Mouse (Mus musculus): ENCODE data around the gene Sarm1. TPM values are rescaled to one million over a fixed set of nuclear protein-coding genes. Genes with fewer than 3 reads are reported as not detected.

The Sarm1 gene
- total RNA-seq, 4 experiments from 2014 or later = 0.40 to 0.77 (median 0.49) TPM

DNA sequence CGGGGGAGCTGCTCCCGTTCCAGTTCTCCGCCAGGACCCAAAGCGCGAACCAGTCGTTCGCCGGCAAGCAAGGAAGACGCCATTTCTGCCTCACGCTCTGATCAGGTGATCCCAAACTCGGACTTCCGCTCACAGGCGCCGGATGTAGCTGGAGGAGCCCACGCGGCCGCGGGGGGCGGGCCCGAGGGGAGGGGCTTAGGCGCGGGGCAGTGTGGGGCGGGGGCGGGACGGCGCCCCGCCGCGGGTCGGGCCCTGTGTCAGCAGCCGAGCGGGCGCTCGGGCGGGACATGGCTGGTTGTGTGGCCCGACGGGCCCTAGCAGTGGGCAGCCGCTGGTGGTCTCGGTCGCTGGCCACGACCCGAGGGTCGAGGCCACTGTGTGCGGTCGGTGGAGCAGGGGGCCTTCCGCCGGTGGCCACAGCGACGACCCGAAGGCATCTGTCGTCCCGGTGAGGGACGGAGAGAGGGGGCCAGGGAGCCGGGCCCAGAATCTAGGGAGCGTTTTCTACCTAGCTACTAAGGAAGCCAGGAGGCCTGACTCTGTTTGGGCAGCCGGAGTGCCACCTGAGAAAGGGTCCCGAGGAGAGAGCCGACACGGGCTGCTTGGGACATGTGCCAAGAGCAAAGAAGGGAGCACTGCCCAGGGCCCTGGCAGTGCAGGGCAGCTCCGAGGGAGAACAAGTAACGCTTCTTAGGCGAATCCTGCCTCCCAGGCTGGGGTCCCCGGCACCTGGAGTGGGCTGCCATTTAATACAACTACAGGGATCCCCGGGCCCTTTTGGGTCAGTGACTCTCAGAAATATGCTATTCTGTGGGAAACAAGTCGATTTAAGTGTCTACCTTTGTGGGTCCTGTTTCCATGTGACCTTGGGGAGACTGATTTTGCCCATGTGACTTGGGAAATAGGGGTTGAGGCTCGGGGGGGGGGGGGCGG lies 14.7 kb upstream of the Sarm1 start, which contains the start of the genes Tmem199 and Poldip2:
Tmem199 (minus strand) TSS at position 148 of the 933 bp plus-strand sequence.
Poldip2 (plus strand) TSS at position 169 of the 933 bp plus-strand sequence.
- DNase-seq (ENCODE audit: low spot score in 2 of 2) = peak; percentile 78 to 86

DNA sequence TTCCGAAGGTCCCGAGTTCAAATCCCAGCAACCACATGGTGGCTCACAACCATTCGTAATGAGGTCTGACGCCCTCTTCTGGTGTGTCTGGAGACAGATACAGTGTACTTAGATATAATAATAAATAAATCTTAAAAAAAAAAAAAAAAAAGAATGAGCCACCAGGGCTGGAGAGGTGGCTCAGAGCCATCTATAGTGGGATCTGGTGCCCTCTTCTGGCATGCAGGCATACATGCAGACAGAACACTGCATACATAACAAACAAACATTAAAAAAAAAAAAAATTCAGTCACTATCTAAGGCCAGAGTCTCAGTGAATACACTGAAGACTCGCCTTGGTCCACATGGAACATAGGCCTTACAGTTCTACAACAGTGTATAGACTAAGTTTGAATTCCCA lies 11.6 kb upstream of the Sarm1 start:
- no peak for DNase-seq (ENCODE audit: low spot score in 2 of 2)

DNA sequence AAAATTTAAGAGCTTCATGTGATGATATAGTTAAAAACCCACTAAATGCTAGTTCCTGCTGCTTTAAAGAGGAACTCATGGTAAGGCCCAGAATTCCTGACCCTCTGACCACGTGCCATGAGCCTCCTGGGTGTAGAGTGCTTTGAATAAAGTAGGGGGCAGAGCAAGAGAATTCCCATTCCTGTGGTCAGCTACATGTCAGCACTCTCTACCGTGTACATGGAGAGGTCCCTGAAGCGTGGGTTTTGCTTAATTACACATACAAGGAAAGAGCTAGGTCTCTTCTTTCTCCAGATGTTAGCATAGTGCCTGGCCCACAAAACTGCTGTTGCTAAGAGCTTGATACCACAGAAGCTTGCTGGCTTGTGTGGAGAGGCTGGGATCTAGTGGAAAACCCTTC lies 7.9 kb upstream of the Sarm1 start:
- no peak for DNase-seq (ENCODE audit: low spot score in 2 of 2)

DNA sequence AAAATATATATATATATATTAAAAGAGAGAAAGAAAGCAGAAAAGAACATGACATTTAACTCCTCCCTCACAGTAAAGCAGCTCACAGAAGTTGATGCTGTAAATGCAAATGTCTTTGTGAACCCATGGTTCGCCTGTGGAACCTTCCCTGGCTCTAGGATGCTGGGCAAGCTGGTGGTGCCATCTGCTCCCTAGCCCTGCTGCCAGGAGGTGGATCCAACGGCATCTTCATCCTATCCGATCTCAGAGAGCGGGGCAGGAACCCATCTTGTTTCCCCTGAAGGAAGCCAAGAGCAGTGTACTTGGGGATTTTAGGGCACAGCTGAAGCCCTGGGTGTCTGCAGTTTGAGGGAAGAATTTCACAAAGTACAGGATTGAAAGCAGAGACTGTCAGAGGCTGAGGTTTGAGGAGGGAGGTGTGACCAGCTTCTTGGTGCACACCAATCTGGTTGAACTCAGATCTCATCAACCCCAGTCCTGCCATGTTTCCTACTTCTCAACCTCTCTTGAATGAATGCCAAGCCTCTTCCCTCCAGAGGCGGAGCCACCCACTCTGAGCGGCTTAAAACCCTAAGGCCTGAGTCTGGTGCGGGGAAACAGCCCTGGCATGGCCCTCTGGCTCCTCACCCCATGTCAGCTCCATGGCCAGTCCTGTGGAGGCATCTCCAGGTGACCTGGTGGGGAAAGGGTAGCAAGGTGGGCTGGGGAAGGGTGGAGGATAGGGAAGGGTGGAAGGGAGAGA lies 5.5 kb upstream of the Sarm1 start, which contains the start of gene Sebox:
Sebox (plus strand) TSS at position 539 of the 742 bp plus-strand sequence.
- no peak for DNase-seq (ENCODE audit: low spot score in 2 of 2)

DNA sequence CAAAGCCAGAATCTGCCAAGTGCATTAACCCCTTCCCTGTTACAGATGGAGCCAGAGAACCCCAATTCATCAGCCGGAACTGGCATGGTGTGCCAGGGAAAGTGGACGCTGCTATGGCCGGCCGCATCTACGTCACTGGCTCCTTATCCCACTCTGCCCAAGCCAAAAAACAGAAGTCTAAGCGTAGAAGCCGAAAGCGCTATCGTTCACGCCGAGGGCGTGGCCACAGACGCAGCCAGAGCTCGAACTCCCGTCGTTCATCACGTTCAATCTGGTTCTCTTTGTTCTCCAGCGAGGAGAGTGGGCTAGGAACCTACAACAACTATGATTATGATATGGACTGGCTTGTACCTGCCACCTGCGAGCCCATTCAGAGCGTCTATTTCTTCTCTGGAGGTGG lies 4.0 kb upstream of the Sarm1 start:
- DNase-seq (ENCODE audit: low spot score in 2 of 2) = no peak

DNA sequence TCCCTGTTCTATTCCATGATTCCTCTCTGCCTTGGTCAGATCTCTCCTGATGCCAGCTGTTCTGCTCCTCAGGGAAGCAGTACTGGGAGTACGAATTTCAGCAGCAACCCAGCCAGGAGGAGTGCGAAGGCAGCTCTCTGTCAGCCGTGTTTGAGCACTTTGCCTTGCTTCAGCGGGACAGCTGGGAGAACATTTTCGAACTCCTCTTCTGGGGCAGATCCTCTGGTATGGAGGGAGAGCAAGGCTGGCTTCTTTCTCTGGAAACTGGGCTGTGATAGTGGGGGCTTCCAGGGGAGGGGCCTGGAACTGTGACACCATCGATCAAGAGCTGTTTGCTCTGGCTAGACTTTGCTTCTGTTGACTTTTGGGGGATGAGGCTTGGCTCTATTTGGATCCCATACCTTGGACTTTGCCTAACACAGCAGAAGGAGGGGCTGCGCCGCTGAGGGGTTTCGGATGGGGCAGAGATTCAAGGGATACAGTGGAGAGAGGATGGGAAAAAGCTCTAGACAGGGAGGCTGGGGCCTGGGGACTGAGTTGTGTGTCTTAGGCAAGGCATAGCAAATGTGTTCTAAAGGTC lies 3.2 kb upstream of the Sarm1 start:
- DNase-seq (ENCODE audit: low spot score in 2 of 2) = no peak

DNA sequence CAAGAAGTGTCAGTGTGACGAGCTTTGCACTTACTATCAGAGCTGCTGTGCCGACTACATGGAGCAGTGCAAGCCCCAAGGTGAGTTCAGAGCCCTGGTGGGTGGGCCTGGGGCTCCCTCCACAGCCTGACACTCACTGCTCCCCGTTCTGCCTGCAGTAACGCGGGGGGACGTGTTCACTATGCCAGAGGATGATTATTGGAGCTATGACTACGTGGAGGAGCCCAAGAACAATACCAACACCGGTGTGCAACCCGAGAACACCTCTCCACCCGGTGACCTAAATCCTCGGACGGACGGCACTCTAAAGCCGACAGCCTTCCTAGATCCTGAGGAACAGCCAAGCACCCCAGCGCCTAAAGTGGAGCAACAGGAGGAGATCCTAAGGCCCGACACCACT lies 2.0 kb upstream of the Sarm1 start:
- no peak for DNase-seq (ENCODE audit: low spot score in 2 of 2)

DNA sequence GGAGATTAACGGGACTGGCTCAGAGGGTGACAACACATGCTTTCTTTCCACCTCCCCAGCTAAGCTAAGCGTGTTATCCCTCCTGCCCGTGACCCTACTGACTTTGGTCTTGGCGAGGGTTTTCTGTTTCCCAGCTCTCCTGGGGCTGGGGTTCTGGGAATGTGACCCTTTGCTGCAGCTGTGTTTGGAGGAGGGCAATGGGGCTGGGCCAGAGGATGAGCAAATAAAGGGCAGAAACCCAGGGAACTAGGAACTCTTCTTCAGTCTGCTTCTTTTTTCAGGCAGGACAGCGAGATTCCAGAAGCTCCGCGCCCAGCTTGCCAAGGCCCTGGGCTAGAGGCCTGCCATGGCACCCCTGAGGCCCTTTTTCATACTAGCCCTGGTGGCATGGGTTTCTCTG lies 1.4 kb upstream of the Sarm1 start, which contains the start of gene Vtn:
Vtn (plus strand) TSS at position 88 of the 400 bp plus-strand sequence.
- peak; percentile 41 to 61 for DNase-seq (ENCODE audit: low spot score in 2 of 2)

DNA sequence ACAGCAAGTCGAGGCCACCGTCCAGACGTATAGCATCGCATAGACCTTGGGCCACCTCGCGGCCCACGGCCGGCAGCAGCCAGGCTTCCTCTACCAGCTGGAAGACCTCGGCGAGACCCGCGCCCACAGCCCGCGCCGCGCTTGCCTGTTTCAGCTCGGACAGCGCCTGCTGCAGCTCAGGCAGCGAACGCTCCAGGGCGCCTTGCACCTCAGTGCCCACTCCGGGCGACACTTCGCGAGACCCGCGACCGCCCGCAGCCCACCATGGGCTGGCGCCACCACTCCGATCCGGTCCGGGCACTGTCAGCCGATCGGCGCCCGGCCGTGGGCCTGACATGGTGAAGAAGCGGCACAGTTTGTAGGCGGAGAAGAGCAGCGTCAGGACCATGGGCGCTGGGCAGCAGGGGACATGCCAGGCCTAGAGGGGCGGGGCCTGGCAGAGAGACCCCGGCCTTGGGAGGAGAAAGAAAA lies 448 bp downstream of the Sarm1 start:
- DNase-seq (ENCODE audit: low spot score in 2 of 2) = no peak

DNA sequence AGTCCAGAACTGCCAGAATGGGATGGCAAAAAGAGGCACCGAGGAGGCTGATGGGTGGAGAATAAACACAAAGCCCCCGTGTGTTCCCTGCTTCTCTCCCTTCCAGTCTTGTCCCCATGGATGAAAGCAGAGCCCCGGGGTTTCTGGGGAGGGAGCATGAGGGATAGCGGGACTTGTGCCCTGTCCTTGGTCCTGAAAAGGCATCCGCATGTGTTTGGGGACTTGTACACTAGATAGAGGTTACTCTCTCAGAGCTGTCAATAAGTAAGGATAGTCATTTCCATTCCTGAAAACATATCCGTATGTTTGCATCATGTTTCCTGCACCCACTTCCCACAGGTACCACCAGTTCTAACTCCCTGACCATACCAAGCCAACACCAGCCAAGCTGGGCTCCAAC lies 1.6 kb downstream of the Sarm1 start:
- no peak for DNase-seq (ENCODE audit: low spot score in 2 of 2)

DNA sequence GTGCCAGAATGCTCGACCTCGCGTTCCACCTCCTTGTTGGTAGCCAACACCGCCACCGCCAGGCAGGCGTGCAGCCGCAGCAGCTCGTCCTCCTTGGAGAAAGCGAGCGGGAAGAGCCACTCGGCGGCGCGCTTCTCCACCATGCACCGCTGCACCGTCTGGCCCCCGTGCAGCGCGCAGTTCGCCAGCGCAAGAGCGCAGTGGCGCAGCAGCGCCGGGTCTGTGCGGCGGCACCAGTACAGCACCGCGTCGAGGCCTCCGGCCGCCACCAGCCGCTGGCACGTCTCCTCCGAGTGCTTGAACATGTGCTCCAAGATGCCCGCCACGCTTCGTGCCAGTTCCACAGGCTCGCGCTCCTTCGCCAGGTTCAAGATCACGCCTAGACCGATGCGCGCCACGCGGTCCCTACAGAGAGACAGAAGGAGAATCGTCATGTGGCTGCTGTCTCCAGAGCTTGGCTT lies 6.7 kb downstream of the Sarm1 start:
- DNase-seq (ENCODE audit: low spot score in 2 of 2) = no peak

DNA sequence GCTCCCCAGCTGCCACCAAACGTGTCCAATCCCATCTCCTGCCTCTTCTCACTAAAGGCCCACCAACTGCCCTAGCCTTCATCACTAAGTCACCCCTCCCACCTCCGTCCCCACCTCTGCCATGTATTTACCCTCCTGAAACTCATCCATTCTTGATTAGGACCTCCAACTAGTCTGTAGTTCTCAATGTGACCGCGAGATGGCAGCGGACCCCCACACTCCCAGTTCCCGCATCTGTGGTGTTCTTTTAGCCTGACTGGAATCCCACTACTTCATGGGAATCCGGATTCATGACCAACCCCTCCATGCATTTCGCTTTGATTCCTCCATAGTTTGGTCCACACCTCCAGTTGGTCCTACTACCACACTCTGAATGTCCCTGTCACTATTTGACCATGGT lies 9.4 kb downstream of the Sarm1 start:
- DNase-seq (ENCODE audit: low spot score in 2 of 2) = peak; percentile 41 to 44

DNA sequence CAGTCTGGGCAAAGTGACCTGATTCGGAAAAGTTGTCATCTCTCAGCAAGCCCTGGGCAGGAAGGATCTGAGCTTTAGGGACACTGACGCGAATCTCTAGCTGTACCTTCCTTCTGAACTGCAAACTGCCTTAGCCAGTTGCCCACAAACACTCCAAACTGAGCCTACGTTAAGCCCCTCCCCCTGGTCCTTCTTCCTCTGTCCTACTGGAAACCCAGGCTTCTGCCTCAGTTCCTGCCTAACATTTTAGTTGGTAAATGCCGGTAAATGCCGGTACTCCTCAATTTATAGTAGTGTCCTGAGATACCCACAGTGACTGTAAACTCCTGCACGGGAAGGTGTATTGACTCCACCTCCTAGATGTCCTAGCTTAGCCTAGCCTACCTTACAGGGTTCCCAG lies 13.9 kb downstream of the Sarm1 start:
- no peak for DNase-seq (ENCODE audit: low spot score in 2 of 2)

DNA sequence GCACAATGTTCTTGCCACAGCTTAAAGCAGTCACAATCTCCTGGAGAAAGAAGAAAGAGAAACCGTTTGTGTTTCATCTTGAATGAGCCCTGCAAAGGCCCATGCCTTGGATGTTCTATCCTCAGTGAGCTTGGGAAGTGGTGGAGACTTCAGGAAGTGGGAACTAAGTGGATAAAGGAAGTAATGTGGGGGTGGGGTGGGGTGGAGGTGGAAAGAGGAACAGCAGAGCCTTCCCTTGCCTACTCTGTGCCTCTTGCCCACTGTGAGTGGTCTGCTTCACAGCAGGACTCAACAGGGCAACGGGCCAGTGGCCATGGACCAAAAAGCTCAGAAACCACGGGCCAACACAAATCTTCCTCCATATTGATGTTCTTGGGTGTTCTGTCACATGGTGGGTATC lies 22.3 kb downstream of the Sarm1 start:
- no peak for DNase-seq (ENCODE audit: low spot score in 2 of 2)

DNA sequence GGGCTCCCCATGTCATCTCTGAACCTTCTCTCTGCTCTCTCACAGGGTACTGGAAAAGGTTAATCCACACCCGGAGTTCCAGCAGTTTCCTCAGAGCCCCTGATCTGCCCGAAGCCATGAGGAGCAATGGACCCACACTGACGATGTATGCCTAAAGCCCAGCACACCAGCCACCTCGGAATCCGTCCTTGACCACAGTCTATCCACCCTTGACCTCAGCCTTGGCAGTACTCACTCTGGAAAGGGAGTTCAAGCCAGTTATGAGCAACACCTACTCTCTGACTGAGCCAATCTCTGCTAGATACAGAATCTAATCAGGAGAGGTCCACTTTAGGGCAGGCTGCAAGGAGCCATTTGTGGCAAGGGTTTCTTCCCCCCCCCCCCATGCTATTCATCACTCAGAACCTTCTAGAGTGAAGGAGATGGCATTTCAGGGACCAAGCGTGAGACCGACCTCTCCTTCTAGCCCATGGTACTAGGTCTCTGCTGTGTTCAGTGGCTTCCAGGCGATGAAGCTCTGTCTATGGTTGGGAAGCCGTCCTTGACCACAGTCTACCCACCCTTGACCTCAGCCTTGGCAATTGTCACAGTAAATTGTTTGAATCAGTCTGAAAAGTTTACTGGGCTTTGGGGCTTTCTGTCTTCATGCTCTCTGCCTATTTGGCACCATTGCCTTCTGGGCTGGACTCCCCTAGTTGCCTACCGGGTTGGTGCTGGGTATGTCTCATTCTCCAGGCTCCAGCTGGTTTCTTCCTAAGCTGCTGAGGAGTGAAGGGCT lies 26.0 kb downstream of the Sarm1 start:
- no peak for DNase-seq (ENCODE audit: low spot score in 2 of 2)

DNA sequence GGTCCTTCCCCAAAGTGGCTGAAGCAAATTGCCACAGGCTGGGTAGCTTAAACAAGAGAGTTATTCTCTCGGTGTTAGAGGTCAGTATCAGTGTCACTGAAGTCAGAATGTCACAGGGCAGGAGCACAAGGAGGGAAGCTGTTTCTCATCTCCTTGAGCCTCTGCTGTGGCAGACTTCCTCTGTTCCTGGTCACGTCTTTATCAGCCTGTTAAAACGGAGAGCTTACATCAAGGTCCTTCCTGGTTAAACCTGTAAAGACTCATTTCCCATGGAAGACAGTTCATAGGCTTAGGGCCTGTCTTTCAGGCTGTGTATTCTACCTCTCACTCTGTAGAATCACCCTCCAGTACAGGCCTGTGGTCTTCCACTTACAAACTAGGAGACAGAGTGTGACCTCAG lies 29.6 kb downstream of the Sarm1 start:
- DNase-seq (ENCODE audit: low spot score in 2 of 2) = no peak

DNA sequence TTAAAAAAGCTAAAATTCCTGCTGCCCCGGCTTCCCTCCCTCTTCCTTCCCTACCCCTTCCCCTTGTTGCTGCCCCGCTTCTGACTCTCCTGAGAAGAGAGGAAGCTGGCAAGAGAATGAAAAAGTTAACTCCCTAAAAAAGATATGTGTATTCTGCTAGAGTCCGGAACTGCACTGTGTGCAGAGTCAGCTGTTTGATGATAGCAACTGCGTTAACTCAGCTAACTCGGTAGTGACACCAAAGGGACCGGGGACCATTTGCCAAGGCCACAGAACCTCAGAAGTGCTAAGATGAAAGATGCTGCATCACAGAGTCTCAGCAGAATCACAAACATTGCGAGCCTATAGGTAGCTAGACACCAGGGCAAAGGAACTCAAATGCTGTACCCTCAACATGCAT lies 30.0 kb downstream of the Sarm1 start:
- DNase-seq (ENCODE audit: low spot score in 2 of 2) = no peak

DNA sequence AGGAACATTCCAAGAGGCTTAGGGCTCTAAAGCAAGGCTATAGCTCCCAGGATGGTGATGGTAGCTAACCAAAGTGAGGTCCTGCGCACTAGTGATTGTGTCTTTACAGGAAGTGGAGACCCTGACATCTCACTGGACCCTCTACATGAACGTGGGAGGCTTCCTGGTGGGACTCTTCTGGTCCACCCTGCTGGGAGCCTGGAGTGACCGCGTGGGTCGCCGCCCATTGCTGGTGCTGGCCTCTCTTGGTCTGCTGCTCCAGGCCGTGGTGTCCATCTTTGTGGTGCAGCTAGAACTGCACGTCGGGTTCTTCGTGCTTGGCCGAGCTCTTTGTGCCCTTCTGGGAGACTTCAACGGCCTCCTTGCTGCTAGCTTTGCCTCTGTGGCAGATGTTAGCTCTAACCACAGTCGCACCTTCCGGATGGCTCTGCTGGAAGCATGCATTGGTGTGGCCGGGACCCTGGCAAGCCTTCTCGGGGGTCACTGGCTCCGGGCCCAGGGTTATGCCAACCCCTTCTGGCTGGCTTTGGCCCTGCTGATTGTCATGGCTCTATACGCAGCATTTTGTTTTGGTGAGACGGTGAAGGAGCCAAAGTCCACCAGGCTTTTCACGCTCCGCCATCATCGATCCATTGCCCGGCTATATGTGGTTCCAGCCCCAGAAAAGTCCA lies 31.2 kb downstream of the Sarm1 start:
- no peak for DNase-seq (ENCODE audit: low spot score in 2 of 2)

DNA sequence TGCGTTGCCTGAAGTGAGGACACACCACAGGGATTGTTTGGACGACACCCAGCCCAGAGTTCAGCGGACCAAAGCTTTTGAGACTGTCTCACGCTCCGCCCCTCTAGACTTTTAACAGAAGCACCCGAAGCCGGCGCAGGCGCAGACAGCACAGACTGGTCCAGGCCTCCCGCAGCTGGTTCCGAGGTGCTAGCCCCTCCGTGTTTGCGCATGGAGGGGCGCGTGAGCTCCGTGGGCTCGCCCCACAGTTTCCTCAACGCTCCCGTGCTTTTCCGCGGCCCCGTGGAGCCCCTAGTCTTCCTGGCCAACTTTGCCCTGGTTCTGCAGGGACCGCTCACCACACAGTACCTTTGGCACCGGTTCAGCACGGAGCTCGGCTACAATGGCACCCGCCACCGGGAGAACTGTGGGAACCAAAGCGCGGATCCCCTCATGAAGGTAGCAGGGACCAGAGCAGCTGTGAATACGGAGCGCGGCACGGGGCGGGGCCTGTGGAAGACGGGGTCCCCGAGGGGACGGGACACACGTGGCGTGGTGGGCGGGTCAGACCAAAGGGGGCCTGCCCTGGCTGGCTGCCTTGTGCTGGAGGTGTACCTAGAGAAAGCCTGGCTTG lies 31.9 kb downstream of the Sarm1 start, which contains the start of gene Slc46a1:
Slc46a1 (plus strand) TSS at position 130 of the 613 bp plus-strand sequence.
- DNase-seq (ENCODE audit: low spot score in 2 of 2) = peak; percentile 72 to 77

DNA sequence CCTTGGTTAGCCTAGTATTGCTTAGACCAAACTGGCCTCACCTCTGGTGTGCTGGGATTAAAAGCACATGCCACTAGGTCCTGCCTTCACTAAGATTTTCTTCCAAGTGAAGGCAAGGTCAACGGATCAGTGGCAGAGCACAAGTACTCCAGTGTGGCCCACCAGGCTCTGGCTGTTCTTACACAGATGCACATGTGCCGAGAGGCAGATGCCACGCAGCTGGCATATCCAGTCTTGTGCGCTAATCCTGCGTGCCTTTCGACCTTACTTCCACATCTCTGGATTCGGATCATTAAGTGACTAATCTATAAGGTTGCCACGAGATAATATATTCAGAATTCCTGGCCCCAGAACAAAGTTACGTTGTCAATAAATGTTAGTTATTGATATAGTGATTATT lies 32.4 kb downstream of the Sarm1 start:
- no peak for DNase-seq (ENCODE audit: low spot score in 2 of 2)

All from gastrocnemius, adult 8-10 months (tissue).